Mouse (Mus musculus) gastrocnemius, adult 8-10 months (tissue): ENCODE data around the gene Thumpd2. TPM values are rescaled to one million over a fixed set of nuclear protein-coding genes. Genes with fewer than 3 reads are reported as not detected.

ENCODE experiments used
- total RNA-seq, 4 experiments: library from RNA; stranded (reverse); gene quantifications; 2 replicates each; pipeline ENCODE4 v1.2.4; 2022

Gene Thumpd2
- total RNA-seq, 4 experiments from 2014 or later, result 2.1 to 3.9 (median 3.0) TPM

Other genes starting within 250 kb of the Thumpd2 start
- gene Tmem178, start 120.5 kb downstream of the Thumpd2 start, total RNA-seq, result under 1 TPM; 0.22 to 0.67 (median 0.34) TPM